Mouse (Mus musculus): ENCODE results near the gene Olfr1354. TPM values are rescaled to one million over a fixed set of nuclear protein-coding genes. Genes with fewer than 3 reads are reported as not detected.

Gene Olfr1354
- polyA plus RNA-seq (2015; fragmentation: Nextera tagmentation; extraction: Ambion mirVana): not detected in 2 replicates

DNA sequence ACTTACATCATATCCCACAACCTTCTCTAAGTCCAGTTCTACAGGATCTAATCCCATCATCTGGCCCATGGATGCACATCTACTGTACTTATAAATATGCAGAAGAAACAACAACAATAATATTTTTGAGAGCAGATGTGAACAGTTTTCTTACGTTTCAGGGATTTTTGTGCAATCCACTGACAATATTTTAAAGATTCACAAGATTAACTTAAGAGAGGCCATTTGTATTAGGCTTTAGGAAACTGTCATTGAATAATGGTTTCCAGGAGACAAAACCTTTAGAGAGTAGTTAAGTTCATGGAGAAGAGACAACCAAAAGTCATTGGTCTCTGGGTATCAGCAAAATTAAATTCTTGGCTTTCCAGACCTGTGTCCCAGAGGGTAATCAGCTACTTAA, at the start of gene Olfr1354:
Olfr1354 (plus strand) TSS at position 301 of the 400 bp plus-strand sequence.

DNA sequence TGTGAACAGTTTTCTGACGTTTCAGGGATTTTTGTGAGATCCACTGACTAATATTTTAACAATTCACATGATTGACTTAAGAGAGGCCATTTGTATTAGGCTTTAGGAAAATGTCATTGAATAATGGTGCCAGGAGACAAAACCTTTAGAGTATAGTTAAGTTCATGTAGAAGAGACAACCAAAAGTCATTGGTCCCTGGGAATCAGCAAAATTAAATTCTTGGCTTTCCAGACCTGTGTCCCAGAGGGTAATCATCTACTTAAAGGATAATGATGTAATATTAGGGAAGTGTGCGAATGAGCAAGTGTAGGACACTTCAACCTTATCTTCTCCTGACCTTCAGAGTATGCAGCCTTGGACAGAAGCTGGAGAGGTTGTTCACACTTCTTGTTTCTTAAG, 37.7 kb upstream of the Olfr1354 start, which contains the start of gene Olfr1355:
Olfr1355 (plus strand) TSS at position 301 of the 400 bp plus-strand sequence.

DNA sequence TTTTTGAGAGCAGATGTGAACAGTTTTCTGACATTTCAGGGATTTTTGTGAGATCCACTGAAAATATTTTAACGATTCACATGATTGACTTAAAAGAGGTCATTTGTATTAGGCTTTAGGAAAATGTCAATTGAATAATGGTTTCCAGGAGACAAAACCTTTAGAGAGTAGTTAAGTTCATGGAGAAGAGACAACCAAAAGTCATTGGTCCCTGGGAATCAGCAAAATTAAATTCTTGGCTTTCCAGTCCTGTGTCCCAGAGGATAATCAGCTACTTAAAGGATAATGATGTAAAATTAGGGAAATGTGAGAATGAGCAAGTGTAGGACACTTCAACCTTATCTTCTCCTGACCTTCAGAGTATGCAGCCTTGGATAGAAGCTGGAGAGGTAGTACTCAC, 37.4 kb downstream of the Olfr1354 start, which contains the start of gene Olfr8:
Olfr8 (plus strand) TSS at position 301 of the 400 bp plus-strand sequence.

DNA sequence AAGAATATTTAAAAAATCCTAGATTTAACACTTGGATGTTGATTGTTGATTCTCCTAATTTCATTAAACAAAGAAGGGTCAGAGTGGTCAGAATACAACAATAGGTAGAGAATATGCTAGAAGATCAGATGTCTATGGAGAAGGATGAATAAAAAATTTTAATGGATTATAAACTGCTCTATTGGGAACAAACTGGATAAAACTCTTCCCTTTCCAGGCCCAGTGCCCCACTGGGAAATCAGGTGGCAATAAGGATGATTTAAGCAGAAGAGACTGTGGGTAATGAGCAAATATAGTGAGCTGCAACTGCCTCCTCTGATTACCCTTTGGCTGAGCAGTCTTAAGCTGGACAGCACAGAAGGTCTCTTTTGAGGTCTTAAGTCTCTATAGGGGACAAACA, 50.0 kb downstream of the Olfr1354 start, which contains the start of gene Olfr1353:
Olfr1353 (plus strand) TSS at position 301 of the 400 bp plus-strand sequence.

Other genes starting within 250 kb of the Olfr1354 start
- gene Casp14, start 194.9 kb upstream of the Olfr1354 start, polyA plus RNA-seq (2015; fragmentation: Nextera tagmentation; extraction: Ambion mirVana): 0.22 and 0.41 TPM in 2 replicates
- gene Ccdc105, start 160.1 kb upstream of the Olfr1354 start, polyA plus RNA-seq (2015; fragmentation: Nextera tagmentation; extraction: Ambion mirVana): 0.08 TPM in 1 of 2 replicates, not detected in the other
- gene Slc1a6, start 132.7 kb upstream of the Olfr1354 start, polyA plus RNA-seq (2015; fragmentation: Nextera tagmentation; extraction: Ambion mirVana): 1.5 and 2.8 TPM in 2 replicates
- not detected in 2 replicates for gene Olfr1356, start 61.0 kb upstream of the Olfr1354 start, polyA plus RNA-seq (2015; fragmentation: Nextera tagmentation; extraction: Ambion mirVana)
- gene Olfr1355, start 37.6 kb upstream of the Olfr1354 start, polyA plus RNA-seq (2015; fragmentation: Nextera tagmentation; extraction: Ambion mirVana): not detected in 2 replicates
- not detected in 2 replicates for gene Olfr8, start 37.5 kb downstream of the Olfr1354 start, polyA plus RNA-seq (2015; fragmentation: Nextera tagmentation; extraction: Ambion mirVana)
- not detected in 2 replicates for gene Olfr1353, start 50.1 kb downstream of the Olfr1354 start, polyA plus RNA-seq (2015; fragmentation: Nextera tagmentation; extraction: Ambion mirVana)
- gene Olfr1352, start 67.9 kb downstream of the Olfr1354 start, polyA plus RNA-seq (2015; fragmentation: Nextera tagmentation; extraction: Ambion mirVana): not detected in 2 replicates
- gene Olfr1351, start 99.3 kb downstream of the Olfr1354 start, polyA plus RNA-seq (2015; fragmentation: Nextera tagmentation; extraction: Ambion mirVana): not detected in 2 replicates
- gene Olfr57, start 115.6 kb downstream of the Olfr1354 start, polyA plus RNA-seq (2015; fragmentation: Nextera tagmentation; extraction: Ambion mirVana): 0.11 TPM in 1 of 2 replicates, not detected in the other
- 18.0 and 21.4 TPM in 2 replicates for gene 2610008E11Rik, start 184.4 kb downstream of the Olfr1354 start, polyA plus RNA-seq (2015; fragmentation: Nextera tagmentation; extraction: Ambion mirVana)
- not detected in 2 replicates for gene Vmn2r80, start 235.6 kb downstream of the Olfr1354 start, polyA plus RNA-seq (2015; fragmentation: Nextera tagmentation; extraction: Ambion mirVana)

All from urinary bladder, postnatal 0 days (tissue).